Mouse (Mus musculus): ENCODE measurements around the gene Ddx51.

The Ddx51 gene

DNA sequence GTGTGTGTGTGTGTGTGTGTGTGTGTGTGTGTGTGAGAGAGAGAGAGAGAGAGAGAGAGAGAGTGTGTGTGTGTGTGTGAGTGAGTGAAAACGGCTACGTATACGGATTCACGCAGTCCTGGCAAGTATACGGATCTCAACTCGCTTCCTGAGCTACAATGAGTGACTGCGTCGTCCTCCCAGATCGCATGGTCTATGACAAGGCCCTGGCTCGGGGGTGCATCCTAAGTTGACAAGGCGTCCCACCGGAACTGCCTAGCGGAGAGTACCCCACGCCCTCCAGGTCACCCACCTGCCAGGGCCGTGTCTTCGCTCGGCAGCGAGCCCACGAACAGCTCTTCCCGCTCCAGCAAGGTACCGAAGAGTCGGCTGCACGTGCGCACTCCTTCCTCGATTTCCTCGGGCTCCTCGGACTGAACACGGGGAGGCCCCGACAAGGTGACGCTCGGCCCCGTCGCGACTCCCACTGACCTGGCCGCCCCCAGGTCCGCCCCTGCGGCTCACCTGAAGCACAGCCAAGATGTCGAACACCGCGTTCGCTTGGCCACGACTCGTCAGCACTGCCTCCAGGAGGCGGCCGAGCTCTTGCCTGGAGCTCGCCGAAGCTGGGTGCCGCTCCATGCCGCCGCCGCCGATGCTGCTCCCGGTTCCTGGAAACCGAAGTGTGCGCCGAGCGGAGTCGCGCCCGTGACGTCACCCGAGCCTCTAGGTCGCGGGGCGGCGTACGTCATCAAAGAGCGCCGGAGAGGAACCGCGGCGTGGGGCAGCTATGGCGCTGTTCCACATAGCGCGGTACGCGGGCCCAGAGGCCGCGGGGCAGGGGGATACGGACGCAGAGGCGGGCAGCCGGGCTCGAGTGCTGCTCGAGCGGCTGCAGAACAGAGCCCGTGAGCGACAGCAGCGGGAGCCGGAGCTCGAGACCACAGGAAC lies at the start of gene Ddx51, which contains the start of gene Noc4l:
Gene Ddx51 (plus strand): TSS at position 733 of the 930 bp plus-strand sequence.
Gene Noc4l (minus strand): TSS at position 699 of the 930 bp plus-strand sequence.
- peak; percentile 94 for DNase-seq (ENCODE audit: low read depth, low spot score)

DNA sequence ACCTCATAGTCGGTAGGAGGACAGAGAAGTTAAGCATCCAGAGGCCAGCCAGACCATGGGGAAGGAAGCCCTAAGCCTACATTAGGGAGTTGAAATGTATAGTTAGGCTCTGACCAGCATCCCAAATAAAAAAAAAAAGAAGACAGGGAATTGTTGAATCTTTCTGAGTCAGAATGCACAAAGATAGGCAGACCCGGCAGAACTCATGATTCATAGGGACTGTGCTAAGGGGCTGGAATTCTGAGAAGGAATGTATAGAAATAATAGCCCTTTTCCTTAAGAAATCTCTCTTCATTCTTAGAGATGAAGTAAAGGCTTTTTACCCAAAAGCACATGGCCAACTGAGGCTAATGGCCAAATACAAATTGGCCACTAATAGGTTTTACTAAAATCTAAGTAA lies 48.9 kb upstream of the Ddx51 start:
- DNase-seq (ENCODE audit: low read depth, low spot score), result no peak

DNA sequence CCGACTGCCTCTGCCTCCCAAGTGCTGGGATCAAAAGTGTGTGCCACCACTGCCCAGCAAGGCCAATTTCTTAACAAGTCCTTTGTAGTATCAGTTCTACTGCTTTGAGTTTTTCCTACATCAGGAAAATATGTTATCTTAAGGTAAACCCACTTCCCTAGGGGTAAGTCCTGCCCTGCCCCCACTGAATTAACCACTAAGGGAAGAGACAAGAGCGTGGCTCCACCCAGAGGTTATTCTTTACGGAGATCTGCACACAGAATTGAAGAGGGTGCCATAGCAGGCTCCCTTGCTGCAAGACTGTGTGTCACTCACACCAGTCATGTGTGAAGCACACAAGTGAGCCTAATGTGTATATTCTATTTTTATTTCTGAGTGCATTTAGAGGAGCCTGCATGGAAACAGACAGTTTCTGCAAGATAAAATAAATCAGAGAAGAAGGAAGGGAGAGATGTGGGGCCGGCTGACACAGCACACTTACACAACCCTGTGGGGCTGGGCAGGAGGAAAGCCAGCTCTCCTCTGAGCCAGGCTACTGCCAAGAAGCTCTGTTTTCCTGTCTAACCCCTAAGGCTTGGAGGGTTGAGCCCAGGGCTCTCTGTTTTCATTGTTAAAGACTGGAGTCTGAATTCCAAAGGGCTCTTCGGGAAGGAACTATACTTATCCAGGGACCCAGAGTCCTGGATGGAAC lies 47.6 kb upstream of the Ddx51 start:
- no peak for DNase-seq (ENCODE audit: low read depth, low spot score)

DNA sequence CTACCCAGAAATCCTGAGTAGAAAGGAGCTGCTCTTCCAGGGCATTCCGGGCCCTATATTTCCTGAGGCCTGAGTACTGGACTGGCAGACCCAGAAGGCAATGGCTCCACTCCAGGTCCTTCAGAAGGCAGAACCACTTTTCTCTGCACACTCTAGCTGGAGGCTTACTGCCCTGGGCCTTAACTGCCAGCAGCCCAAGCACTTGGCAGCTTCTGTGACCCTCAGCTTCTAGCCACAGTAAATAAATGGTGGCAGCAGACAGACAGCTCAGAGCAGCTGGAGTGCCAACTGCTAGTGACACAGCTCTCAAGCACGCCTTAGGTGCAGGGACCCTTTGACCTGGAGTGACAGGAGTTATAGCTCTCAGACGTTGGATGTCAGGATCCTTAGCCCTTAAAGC lies 45.5 kb upstream of the Ddx51 start:
- no peak for DNase-seq (ENCODE audit: low read depth, low spot score)

DNA sequence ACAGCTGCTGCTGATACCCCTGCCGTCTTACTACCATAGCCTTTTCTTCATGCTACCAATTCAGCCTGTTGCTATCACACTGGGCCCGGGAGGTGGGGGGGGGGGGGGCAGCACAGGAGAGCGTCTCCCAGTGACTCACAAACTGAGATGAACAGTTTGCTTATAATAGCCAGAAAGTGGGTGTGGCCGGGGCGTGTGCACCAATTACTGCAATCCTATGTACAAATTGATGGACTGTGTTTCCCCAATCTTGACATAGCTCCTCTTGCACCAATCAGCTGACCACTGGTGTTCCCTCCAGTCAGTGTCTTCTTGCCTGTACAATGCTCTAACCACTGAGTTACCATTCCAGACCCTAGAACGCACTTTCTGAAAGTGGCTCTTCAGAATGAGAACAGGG lies 44.9 kb upstream of the Ddx51 start:
- no peak for DNase-seq (ENCODE audit: low read depth, low spot score)

DNA sequence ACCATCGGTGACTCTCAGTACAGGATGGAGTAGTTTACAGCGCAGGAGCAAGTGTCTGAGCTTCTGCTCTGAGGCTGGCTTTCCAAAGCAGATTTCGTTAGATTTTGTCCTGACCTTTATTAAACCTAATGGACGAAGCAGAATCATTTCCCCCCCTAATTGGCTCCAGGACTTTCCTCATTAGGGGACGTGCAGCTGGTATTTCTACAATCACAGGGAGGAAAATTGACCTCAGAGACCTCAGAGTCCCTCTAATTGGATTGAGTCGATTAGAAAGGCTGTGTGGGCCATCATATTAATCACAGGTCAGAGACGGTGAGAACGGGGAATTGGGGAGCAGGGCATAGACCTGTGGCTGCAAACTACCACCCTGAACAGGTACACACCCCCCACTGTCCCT lies 44.3 kb upstream of the Ddx51 start:
- DNase-seq (ENCODE audit: low read depth, low spot score), result no peak

DNA sequence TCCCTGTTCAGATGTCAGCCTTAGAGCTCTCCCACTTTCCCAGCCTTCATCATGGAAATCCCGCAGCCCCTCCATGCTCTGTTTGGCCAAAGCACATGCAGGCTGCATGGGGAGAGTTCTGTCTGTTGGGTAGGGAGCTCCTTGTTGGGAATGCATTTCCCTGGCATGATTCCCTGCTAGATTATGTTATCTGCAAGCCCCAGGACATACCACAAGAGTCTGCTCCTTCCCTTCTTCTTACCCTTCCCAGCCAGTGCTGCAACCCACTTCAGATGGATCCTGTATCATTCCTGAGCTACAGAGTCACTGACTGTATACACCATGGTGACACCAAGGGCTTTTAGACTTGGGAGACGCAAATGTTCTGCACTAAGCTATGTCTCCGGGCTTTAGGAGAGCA lies 43.8 kb upstream of the Ddx51 start:
- DNase-seq (ENCODE audit: low read depth, low spot score), result no peak

DNA sequence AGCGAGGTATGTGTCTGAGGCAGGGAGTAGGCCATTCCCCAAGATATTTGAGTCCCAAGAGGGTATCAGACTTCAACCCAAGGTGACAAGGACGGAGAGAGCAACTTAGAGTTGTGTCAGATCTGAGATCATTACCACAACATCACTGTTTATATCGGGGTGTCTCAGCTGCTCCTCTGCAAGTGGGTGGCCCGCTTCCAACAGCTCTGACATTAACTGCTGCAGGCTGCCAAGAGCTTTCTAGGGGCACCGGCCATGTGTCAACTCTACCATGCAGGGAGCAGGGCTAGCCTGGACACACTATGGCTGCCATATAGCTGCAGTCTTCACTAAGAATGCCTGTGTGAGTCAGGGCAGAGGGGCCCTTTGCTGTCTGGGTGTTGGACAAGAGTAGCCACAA lies 43.4 kb upstream of the Ddx51 start:
- DNase-seq (ENCODE audit: low read depth, low spot score), result no peak

DNA sequence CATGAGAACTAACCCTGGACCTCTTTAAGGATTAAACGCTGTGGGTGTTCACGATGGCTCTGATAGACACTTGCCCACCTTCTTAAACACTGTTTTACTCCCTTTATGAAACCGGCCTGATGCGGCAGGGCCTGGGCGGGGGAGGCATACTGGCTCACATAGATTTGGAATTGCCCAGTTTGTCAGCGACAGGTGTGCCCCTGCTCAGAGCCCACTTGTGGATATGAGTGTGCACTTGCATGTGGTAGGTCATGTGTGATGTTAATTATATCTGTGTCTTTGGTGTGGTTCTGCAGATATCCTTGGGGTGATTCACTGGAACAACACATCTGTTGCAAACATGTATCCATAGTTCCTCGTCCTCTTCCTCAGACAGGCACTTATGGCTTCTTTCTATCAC lies 42.8 kb upstream of the Ddx51 start:
- no peak for DNase-seq (ENCODE audit: low read depth, low spot score)

DNA sequence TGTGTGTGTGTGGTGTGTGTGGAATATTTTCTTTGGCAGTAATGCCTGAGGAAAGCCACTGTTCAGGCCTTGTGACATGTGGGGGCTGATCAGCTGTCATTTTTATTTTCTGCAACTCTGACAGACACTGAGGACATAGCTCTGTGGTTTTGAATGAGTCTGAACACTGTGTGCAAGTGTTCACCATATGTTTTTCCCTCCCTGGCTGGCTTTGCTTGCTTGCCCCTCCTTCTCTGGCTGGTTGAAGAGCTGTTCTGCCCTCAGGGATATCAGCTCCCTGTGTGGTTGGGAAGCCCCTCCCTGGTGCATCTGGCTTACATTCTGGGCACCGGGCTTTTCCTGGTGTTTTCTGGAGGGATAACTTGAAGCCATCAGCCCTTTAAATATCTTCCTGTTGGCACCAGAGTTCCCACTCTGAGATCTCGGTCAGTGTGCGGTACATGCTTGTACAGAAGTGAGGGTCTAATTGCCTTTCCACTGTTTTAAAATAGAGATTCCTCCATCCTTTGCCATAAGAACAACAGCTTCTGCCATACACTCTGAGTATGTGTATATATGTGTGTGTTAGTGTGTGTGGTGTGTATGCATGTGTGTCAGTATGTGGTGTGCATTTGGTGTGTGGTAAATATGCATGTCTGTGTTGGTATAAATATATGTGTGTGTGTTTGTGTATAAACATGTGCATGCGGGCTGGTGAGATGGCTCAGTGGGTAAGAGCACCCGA lies 41.7 kb upstream of the Ddx51 start:
- DNase-seq (ENCODE audit: low read depth, low spot score), result no peak

DNA sequence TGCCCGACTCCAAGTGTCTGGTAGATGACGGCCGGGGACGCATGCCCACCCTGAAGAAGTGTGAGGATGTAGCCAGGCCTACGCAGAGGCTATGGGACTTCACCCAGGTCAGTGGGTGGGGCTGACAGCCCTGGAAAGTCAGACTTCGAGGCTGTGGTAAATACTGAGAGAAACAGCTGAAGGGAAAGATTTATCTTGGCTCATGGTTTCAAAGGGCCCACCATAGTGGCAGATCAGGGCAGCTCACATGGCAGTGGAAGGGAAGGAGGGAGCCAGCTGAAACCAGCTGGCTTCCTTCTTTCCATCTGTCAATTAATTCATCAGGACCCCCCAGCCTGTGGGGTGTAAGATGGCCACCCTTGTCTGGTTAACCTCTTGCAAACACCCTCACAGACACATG lies 34.0 kb upstream of the Ddx51 start:
- no peak for DNase-seq (ENCODE audit: low read depth, low spot score)

DNA sequence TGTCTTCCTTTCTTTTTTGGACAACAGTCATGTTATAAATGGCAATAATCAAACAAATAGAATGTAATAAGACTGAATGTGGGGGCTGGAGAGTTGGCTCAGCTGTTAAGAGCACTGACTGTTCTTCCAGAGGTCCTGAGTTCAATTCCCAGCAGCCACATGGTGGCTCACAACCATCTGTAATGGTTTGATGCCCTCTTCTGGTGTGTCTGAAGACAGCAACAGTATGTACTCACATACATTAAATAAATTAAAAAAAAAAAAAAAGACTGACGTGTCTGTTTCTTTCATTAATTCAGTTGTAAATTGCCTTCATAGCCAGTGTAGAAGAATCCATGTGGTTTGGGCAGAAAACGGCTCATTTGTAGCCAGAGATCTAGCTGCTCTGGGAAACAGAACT lies 28.9 kb upstream of the Ddx51 start:
- DNase-seq (ENCODE audit: low read depth, low spot score), result no peak

DNA sequence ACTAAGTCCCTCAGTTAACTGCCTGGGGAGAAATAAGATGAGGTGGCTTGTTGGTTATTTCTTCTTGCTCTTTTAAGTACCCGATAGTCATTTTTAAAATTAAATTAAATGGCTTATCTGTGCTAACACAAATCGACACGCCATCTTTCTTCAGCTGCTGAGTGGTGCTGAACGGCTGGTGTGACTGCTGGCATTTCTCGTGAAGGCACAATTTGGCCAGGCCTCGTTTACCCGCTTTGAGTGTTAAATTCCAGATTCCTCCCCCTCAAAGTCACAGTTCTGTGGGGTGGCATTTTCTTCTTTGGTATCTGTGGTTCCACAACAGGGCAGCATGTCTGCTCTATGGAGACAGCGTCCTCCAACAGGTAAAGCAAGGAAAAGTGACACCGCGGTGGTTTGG lies 25.9 kb upstream of the Ddx51 start:
- no peak for DNase-seq (ENCODE audit: low read depth, low spot score)

DNA sequence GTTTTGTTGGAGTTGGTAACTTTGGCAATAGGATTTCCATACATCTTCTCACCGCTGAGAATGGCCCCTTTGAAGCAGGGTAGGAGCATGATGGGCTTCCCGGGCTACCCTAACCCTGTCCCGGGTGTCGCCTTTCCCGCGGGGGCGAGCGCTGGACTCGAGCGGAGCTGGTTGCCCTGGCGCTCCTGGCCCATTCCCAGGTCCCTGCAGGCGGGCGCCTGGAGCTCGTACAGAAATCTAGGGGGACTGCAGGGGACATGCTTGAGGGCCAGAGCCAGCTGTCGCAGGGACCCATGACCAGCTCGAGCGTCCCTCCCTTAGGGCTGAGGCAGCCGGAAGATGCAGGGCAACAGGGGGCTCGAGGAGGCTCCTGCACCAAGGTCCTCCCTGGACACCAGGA lies 25.1 kb upstream of the Ddx51 start:
- DNase-seq (ENCODE audit: low read depth, low spot score), result no peak

DNA sequence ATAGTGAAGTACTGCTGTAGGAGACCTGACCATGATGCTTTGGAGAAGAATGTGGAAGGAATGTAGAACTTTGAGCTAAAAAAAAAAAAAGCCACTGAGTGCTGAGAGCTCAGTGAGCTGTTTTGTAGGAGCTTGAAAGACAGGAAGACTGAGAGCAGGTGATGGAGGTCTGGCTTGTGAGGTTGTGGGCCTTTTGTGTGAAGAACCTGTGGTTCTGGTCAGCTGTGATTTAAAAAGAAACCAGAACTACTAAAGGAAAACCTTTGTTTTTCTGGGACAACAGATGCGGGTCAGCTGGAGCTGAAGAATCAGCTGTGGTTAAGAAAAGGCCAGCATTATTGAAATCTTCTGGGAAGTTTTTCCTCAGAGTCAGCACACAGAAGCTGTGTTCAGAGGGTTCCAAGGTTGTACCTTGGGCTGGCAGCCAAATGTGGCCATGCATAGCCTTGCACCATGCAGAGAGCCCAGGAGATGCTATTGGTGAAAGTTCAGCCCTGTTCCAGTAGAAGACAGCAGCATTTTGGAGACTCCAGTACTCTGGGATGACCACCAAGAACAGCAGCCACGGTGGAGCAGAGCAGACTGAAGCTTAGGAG lies 23.6 kb upstream of the Ddx51 start:
- no peak for DNase-seq (ENCODE audit: low read depth, low spot score)

DNA sequence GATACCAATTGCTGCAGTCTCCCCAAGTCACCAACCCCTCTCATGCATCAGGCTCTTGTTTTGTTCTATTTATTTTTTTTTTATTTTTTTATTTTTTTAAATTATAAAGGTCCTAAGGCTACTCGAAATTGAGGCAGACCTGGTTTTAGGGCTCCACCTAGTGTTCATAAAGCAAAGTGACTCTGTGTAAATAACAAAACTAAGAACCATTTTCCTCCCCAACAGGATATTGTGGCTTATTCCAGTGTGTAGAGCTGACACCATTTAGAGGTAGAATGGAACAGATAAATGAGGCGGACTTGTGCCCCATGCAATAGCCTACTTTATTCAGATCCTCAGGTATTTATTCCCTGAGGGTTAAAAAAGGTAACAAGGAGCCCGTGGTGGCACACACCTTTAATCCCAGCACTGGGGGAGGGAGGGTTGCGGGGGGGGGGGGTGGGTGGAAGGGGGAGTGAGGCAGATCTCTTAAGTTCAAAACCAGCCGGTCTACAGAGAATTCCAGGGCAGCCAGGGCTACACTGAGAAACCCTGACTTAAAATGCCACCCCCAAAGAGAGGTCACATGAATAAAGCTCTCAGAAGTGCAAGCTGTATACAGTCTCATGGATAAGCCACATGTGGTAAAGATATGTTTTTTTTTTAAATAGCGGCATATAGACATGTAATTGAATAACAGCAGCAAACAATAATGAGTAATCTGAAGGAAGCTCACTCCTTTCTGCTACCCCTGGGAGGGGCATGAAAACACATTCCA lies 17.1 kb upstream of the Ddx51 start:
- peak; percentile 25 for DNase-seq (ENCODE audit: low read depth, low spot score)

DNA sequence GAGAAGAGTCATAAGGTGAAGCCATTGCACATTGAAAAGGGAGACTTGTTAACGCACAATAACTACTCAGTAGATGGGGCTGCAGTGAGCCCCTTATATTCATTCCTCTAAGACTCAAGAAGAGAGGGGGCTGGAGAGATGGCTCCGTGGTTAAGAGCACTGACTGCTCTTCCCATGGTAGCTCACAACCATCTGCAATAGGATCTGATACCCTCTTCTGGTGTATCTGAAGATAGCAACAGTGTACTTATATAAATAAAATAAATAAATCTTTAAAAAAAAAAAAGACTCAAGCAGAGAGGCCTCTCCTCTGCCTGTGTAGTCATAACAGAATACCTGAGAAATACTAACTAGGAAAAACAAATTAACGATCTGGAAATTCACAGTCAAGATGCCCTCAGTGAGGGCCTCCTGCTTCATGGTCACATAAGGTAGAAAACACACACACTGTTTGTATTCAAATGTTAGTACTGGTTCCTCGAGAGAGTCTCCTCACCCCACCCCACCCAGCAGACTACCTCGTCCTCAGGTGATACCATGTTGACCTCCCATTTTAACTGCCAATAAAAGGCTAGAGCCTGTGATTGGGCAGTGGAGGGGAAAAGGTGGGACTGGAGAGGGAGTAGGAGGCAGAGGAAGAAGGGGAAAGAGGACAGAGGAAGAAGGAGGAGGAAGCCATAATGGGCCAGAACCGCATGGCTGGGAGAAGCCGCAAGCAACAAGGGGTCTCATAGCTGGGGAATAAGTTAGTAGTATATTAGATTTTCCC lies 14.8 kb upstream of the Ddx51 start:
- DNase-seq (ENCODE audit: low read depth, low spot score), result peak; percentile 17

DNA sequence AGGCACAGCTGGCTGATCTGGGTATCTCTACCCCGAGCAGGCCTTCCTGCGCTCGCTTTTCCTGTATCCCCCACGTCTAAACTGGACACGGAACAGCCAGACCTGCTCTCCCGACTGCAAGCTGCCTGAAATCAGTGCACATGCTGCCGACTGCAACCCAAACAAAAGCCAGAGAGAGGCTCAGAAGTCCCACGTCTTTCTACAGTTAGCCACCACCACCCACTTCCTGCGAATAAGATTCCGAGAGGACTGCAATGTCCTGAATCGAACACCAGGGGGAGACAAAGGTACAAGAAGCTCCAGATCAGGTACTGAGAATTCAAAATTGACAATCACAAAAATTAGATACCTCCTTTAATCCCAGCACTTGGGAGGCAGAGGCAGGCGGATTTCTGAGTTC lies 13.8 kb upstream of the Ddx51 start:
- DNase-seq (ENCODE audit: low read depth, low spot score), result peak; percentile 88

DNA sequence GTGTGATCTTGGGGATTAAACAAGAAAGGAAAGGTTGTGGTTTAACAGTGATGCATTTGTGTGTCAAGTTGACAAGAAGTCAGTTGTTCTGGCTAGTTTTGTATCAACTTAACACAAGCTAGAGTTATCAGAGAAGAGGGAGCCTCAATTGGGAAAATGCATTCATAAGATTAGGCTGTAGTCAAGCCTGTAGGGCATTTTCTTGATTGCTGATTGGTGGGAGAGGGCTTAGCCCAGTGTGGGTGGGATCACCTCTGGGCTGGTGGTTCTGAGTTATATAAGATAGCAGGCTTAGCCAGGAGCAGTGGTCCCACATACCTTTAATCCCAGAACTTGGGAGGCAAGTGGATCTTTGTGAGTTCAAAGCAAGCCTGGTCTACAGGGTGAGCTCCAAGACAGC lies 6.9 kb upstream of the Ddx51 start:
- no peak for DNase-seq (ENCODE audit: low read depth, low spot score)

DNA sequence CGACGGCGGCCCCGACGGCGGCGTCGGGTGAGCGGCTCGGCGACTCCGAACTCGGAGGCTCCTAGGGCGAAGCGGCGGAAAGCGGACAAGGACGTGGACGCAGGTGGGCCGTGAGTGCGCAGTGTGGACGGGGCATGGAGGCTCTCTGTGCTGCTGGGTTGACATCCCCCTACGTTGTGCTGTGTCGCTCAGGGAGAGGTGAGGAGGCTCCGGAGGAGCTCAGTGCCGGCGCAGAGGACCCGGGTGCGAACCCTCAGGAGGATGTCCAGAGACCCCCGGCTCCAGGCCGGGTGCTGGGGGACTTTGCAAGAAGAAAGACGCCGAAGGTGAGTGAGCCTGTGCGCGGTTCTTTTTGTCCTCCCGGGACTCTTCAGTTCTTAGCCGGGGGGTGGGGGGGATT lies 435 bp downstream of the Ddx51 start:
- DNase-seq (ENCODE audit: low read depth, low spot score), result no peak

All from R1 (cell line).